Mouse (Mus musculus) liver, embryonic 14.5 days (tissue): ENCODE results near the gene Tmtc2.

Source experiments
- CTCF ChIP-seq: IDR thresholded peaks from 2 replicates; pipeline ENCODE4 v1.5.1; 2016; ENCODE audit warnings: antibody characterized with exemption, low read depth, control low read depth
- EP300 ChIP-seq: IDR thresholded peaks from 2 replicates; pipeline ENCODE4 v1.6.1; 2016; ENCODE audit warnings: antibody characterized with exemption, low read depth

DNA sequence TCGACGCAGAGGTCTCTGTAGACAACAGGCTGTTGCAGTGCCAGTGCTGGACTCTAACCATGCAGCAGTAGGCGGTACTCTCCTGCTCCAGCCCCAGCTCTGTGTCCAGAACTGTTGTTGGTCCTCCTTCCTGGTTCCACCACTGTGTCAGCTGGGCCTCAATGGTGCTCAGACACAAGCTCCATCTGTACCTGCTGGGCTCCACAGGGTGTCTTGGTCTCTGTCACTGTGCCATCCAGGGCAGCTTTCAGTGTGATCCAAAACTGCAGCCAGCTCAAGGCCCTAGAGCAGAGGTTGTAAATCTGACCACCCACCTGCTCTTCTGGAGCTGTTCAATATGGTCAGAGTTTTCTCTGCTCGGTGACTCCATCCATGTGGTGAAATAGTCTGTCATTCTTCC, 68.2 kb downstream of the Tmtc2 start:
- TF ChIP-seq CTCF (no peak), EP300 (no peak)
